Mouse (Mus musculus) myocyte (in vitro differentiated cells): ENCODE results near the gene Samd1. TPM values are rescaled to one million over a fixed set of nuclear protein-coding genes. Genes with fewer than 3 reads are reported as not detected.
A peak's percentile ranks its signal among the peaks of the same experiment; 100 is the strongest.
"Not testable (repeated sequence)": the region's sequence is repeated elsewhere in the genome, so short reads cannot be mapped to it uniquely, and the experiment has no call there.

ENCODE experiments used
- H3K27me3 ChIP-seq: one replicate; pipeline ENCODE4 v1.6.1; 2011; ENCODE audit not compliant: control insufficient read depth, insufficient read depth, insufficient read length
- H3K36me3 ChIP-seq: one replicate; pipeline ENCODE4 v1.6.1; 2011; ENCODE audit not compliant: control insufficient read depth, insufficient read depth
- H3K4me2 ChIP-seq: one replicate; pipeline ENCODE4 v1.6.1; 2011; ENCODE audit warnings: low read depth, control low read depth
- H3K4me3 ChIP-seq: one replicate; pipeline ENCODE4 v1.5.1; 2011; ENCODE audit warnings: mild to moderate bottlenecking, control low read depth, moderate library complexity
- H3K79me2 ChIP-seq: one replicate; pipeline ENCODE4 v1.6.1; 2011; ENCODE audit not compliant: control insufficient read depth, insufficient read depth
- H3ac ChIP-seq: one replicate; pipeline ENCODE4 v1.6.1; 2011; ENCODE audit not compliant: control insufficient read depth, insufficient read length
- CEBPB ChIP-seq: IDR thresholded peaks from 2 replicates; pipeline ENCODE4 v1.6.1; 2011; ENCODE audit warnings: mild to moderate bottlenecking, moderate library complexity; ENCODE audit not compliant: poor library complexity, insufficient read depth, severe bottlenecking
- E2F4 ChIP-seq: IDR thresholded peaks from one replicate; pipeline ENCODE4 v1.6.1; 2011; ENCODE audit warnings: mild to moderate bottlenecking, control low read depth, moderate library complexity; ENCODE audit not compliant: insufficient read depth
- MAX ChIP-seq: IDR thresholded peaks from one replicate; pipeline ENCODE4 v1.6.1; 2011; ENCODE audit warnings: low read depth, mild to moderate bottlenecking, control low read depth
- MYOD1 ChIP-seq, 3 experiments: IDR thresholded peaks; one replicate each; pipeline ENCODE4 v1.6.1; 2011; ENCODE audit warnings: control low read depth in 2 of 3, low read depth in 2 of 3, mild to moderate bottlenecking in 2 of 3, moderate library complexity in 1 of 3; ENCODE audit not compliant: insufficient read length in 2 of 3, control insufficient read depth in 1 of 3
- MYOG ChIP-seq, 3 experiments: IDR thresholded peaks; one replicate each; pipeline ENCODE4 v1.6.1; 2011; ENCODE audit warnings: control low read depth in 2 of 3, low read depth in 2 of 3, mild to moderate bottlenecking in 2 of 3; ENCODE audit not compliant: insufficient read length in 2 of 3, control insufficient read depth in 1 of 3, insufficient read depth in 1 of 3
- POLR2A ChIP-seq: IDR thresholded peaks from one replicate; pipeline ENCODE4 v1.6.1; 2011; ENCODE audit warnings: low read depth, mild to moderate bottlenecking, control low read depth, moderate library complexity; ENCODE audit not compliant: insufficient read length
- POLR2AphosphoS2 ChIP-seq: IDR thresholded peaks from one replicate; pipeline ENCODE4 v1.6.1; 2011; ENCODE audit warnings: low read depth, control low read depth; ENCODE audit not compliant: insufficient read length
- REST ChIP-seq: IDR thresholded peaks from one replicate; pipeline ENCODE4 v1.6.1; 2011; ENCODE audit warnings: mild to moderate bottlenecking, control low read depth, moderate library complexity; ENCODE audit not compliant: insufficient read depth, insufficient read length
- SRF ChIP-seq: IDR thresholded peaks from one replicate; pipeline ENCODE4 v1.6.1; 2011; ENCODE audit warnings: low read depth; ENCODE audit not compliant: control insufficient read depth, insufficient read length
- TCF12 ChIP-seq: IDR thresholded peaks from one replicate; pipeline ENCODE4 v1.6.1; 2011; ENCODE audit warnings: mild to moderate bottlenecking, control low read depth; ENCODE audit not compliant: poor library complexity, insufficient read depth, severe bottlenecking
- TCF3 ChIP-seq: IDR thresholded peaks from one replicate; pipeline ENCODE4 v1.6.1; 2011; ENCODE audit warnings: low read depth, control low read depth; ENCODE audit not compliant: insufficient read length
- USF1 ChIP-seq: IDR thresholded peaks from one replicate; pipeline ENCODE4 v1.6.1; 2011; ENCODE audit warnings: low read depth, mild to moderate bottlenecking, control low read depth, moderate library complexity
- polyA plus RNA-seq: library from polyadenylated mRNA; unstranded; fragments of >200 nt; fragmentation: generic; extraction: Trizol; gene quantifications from one replicate; pipeline ENCODE4 v1.2.1, GENCODE M21; 2012; ENCODE audit warnings: missing spikeins

Gene Samd1
- polyA plus RNA-seq, 1 experiment, result 30.6 TPM

DNA sequence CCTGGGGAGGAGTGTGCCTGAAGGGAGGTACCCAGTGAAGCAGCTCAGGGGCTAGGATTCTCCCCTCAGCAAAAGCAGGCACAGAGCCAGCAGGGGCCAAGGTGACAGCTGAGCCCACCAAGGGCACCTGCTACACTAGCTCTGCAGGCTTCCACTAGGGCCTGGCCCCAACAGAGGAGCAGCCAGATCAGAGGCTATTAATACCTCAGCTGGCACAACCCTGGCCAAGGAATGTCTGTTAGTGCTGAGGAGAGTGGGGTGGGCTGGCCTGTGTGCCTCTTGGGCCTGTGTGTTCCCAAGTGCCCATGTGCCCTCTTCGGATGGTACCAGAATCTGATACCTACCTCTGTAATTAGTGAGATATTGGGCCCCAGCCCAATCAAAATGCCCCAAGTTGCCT is 17.2 kb upstream of the Samd1 start:
- Histone ChIP-seq H3K4me3 (no peak overlapping the region), H3ac (no peak overlapping the region), H3K36me3 (no peaks in the 10 kb centered on the region), H3K4me2 (no peak overlapping the region), H3K27me3 (no peaks in the 10 kb centered on the region), H3K79me2 (peaks cover 39% of the 10 kb centered on the region)
- TF ChIP-seq USF1 (no peak), TCF12 (peak; percentile 18), MYOD1 (IDR thresholded peaks at IDR 0.05; ENCODE audit: control insufficient read depth in 1 of 3, insufficient read length in 2 of 3, low read depth in 2 of 3) (peak; percentile 10 to 95 (median 85)), MYOG (IDR thresholded peaks at IDR 0.05; ENCODE audit: control insufficient read depth in 1 of 3, insufficient read depth in 1 of 3, insufficient read length in 2 of 3, low read depth in 2 of 3) (peak; percentile 44 to 98 (median 89)), TCF3 (peak; percentile 72)

DNA sequence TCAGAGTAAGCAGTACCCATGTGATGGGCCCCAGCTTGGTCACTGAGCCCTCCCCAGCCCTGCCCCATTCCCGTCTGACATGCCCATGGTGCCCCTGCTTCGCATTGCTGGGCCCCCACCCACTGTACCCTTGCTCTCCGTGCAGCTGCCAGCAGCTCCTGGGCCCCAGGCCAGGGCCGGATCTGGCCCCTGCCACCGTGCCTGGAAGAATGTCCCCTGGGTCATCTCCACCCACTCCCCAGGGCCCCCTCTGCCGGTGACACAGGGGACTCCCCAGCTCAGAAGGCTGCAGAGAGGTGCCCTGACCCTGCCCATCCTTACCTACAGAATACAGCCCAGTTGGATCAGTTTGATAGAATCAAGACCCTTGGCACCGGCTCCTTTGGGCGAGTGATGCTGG is 16.6 kb upstream of the Samd1 start:
- Histone ChIP-seq H3K36me3 (no peaks in the 10 kb centered on the region), H3K27me3 (no peaks in the 10 kb centered on the region), H3K4me2 (no peak overlapping the region), H3ac (no peak overlapping the region), H3K79me2 (peaks cover 33% of the 10 kb centered on the region), H3K4me3 (no peak overlapping the region)
- TF ChIP-seq MYOD1 (IDR thresholded peaks at IDR 0.05; ENCODE audit: control insufficient read depth in 1 of 3, insufficient read length in 2 of 3, low read depth in 2 of 3) (peak in 2 of 3 experiments; percentile 27 to 80), USF1 (no peak), MYOG (IDR thresholded peaks at IDR 0.05; ENCODE audit: control insufficient read depth in 1 of 3, insufficient read depth in 1 of 3, insufficient read length in 2 of 3, low read depth in 2 of 3) (peak in 2 of 3 experiments; percentile 73 to 91)

DNA sequence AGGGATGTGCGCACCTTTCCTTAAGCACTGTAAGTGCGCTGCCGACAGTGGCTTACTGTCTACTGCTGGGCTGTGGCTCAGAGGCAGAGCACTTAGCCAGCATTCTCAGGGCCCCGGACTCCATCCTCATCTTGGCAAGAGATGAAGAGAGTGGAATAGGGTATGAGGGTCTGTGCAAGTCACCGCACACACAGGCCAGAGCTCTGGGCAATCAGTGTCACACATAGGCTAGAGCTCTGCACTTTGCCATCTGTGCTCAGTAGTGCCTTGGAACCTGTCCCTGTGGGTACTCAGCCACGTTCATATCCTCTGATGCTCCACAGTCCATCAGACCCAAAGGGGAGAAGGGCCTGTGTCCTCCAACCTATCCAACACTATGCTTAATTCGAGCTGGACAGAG is 15.9 kb upstream of the Samd1 start:
- Histone ChIP-seq H3K36me3 (no peaks in the 10 kb centered on the region), H3K4me3 (no peak overlapping the region), H3K4me2 (no peak overlapping the region), H3K27me3 (no peaks in the 10 kb centered on the region), H3ac (no peak overlapping the region), H3K79me2 (peaks cover 26% of the 10 kb centered on the region)
- no peak for TF ChIP-seq MAX
- no peak for TF ChIP-seq SRF
- TF ChIP-seq TCF3, result no peak
- TF ChIP-seq MYOG (IDR thresholded peaks at IDR 0.05; ENCODE audit: control insufficient read depth in 1 of 3, insufficient read depth in 1 of 3, insufficient read length in 2 of 3, low read depth in 2 of 3), result no peak
- no peak for TF ChIP-seq E2F4
- no peak for TF ChIP-seq CEBPB
- no peak for TF ChIP-seq POLR2AphosphoS2
- TF ChIP-seq TCF12, result no peak
- no peak for TF ChIP-seq POLR2A
- no peak for TF ChIP-seq USF1
- no peak for TF ChIP-seq REST
- TF ChIP-seq MYOD1 (IDR thresholded peaks at IDR 0.05; ENCODE audit: control insufficient read depth in 1 of 3, insufficient read length in 2 of 3, low read depth in 2 of 3), result no peak

DNA sequence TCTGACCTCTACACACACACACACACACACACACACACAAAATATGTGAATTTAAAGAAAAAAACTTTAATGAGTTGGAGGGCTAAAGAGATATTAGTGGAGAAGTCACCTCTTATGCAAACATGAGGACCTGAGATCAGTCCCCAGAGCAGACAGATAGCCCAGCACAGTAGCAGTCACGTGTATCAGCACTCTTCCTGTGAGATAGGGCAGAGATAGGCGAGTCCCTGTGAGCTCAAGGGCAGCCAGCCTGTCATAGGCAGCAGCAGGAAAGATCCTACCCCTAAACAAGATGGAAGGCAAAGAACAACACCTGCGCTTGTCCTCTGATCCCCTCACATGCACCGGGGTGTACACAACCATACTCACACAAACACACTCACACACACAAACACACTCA is 15.0 kb upstream of the Samd1 start:
- no peak for TF ChIP-seq POLR2A
- TF ChIP-seq TCF3, result no peak
- no peak for TF ChIP-seq REST
- TF ChIP-seq MYOG (IDR thresholded peaks at IDR 0.05; ENCODE audit: control insufficient read depth in 1 of 3, insufficient read depth in 1 of 3, insufficient read length in 2 of 3, low read depth in 2 of 3), result no peak
- no peak for TF ChIP-seq E2F4
- no peak for TF ChIP-seq CEBPB
- TF ChIP-seq MYOD1 (IDR thresholded peaks at IDR 0.05; ENCODE audit: control insufficient read depth in 1 of 3, insufficient read length in 2 of 3, low read depth in 2 of 3), result no peak
- no peak for TF ChIP-seq USF1
- TF ChIP-seq POLR2AphosphoS2, result no peak
- no peak for TF ChIP-seq MAX
- no peak for TF ChIP-seq TCF12
- no peak for TF ChIP-seq SRF
- Histone ChIP-seq H3K79me2 (peaks cover 17% of the 10 kb centered on the region), H3ac (no peak overlapping the region), H3K4me2 (no peak overlapping the region), H3K27me3 (no peaks in the 10 kb centered on the region), H3K36me3 (no peaks in the 10 kb centered on the region), H3K4me3 (no peak overlapping the region)

DNA sequence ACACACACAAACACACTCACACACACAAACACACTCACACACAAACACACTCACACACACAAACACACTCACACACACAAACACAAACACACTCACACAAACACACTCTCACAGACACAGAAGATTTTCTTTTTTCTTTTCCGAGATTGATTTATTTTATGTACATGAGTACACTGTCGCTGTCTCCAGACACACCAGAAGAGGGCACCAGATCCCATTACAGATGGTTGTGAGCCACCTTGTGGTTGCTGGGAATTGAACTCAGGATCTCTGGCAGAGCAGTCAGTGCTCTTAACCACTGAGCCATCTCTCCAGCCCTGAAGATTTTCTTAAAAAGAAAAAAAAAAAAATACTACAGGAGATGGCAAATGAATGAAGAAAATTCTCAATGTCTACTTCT is 14.2 kb upstream of the Samd1 start:
- H3K4me2 ChIP-seq, result not testable (repeated sequence)

More for the DNA sequence above, 14.2 kb upstream of the Samd1 start:
- H3K4me3 ChIP-seq, H3K27me3 ChIP-seq, H3K36me3 ChIP-seq, H3K79me2 ChIP-seq, H3ac ChIP-seq: not testable (repeated sequence)
